Mouse (Mus musculus) stomach, embryonic 15.5 days (tissue): ENCODE data around the gene Anapc16. TPM values are rescaled to one million over a fixed set of nuclear protein-coding genes. Genes with fewer than 3 reads are reported as not detected.

Experiments used
- ATAC-seq: fragments of 200-750 bp; cut with Nextera tagmentation; 2 replicates; pipeline ENCODE4 v1.8.0; 2017; ENCODE audit warnings: low read depth, moderate number of reproducible peaks, moderate TSS enrichment; ENCODE audit not compliant: insufficient read depth, low FRiP score
- H3K27ac ChIP-seq: fragments of 300-500 bp; sonication (generic); 2 replicates; pipeline ENCODE4 v1.5.1; 2015; ENCODE audit warnings: mild to moderate bottlenecking, inconsistent platforms
- H3K27me3 ChIP-seq: fragments of 300-500 bp; sonication (generic); replicated peaks from 2 replicates; pipeline ENCODE4 v1.6.1; 2015; ENCODE audit warnings: inconsistent platforms
- H3K36me3 ChIP-seq: fragments of 300-500 bp; sonication (generic); 2 replicates; pipeline ENCODE4 v1.6.1; 2015; ENCODE audit warnings: inconsistent platforms
- H3K4me1 ChIP-seq: fragments of 300-500 bp; sonication (generic); 2 replicates; pipeline ENCODE4 v1.6.1; 2015; ENCODE audit warnings: inconsistent platforms
- H3K4me2 ChIP-seq: fragments of 300-500 bp; sonication (generic); 2 replicates; pipeline ENCODE4 v1.6.1; 2015; ENCODE audit warnings: mild to moderate bottlenecking, inconsistent platforms
- H3K4me3 ChIP-seq: fragments of 300-500 bp; sonication (generic); replicated peaks from 2 replicates; pipeline ENCODE4 v1.5.1; 2015; ENCODE audit warnings: inconsistent platforms
- H3K9ac ChIP-seq: fragments of 300-500 bp; sonication (generic); 2 replicates; pipeline ENCODE4 v1.6.1; 2015; ENCODE audit warnings: inconsistent platforms
- H3K9me3 ChIP-seq: fragments of 300-500 bp; sonication (generic); 2 replicates; pipeline ENCODE4 v1.6.1; 2016; ENCODE audit warnings: inconsistent platforms
- WGBS: fragments of 180-500 bp; shearing (Covaris S2); methylation state at CpG from one replicate; pipeline ENCODE4 v1.1.7; 2015; 5-methylcytosine and 5-hydroxymethylcytosine counted together
- polyA plus RNA-seq: library from polyadenylated mRNA; unstranded; fragments of >200 nt; fragmentation: Nextera tagmentation; extraction: Ambion mirVana; gene quantifications from 2 replicates; pipeline ENCODE4 v1.2.1, GENCODE M21; 2015

Anapc16 gene
- polyA plus RNA-seq, 1 experiment from 2014 or later: 107 TPM

DNA sequence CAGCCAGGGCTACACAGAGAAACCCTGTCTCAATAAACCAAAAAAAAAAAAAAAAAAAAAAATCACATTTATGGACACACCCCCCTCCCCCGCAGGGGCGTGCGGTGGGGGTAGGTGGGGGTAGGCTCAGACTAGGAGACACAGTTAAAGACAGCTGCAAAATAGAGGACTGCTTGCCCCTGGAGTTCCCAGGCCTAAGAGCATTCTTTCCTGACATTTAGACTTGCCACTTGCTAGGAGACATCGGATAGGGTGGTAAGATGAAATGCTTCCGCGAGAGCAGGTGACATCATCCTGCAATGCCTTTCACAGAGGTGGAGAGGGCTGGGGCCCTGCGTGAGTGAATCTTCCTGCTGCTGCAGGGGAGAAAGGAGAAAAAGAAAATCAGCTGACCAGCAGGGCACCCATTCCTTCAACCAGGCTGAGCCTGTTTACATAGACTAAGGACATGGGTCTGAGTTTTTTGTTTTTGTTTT, 49.3 kb downstream of the Anapc16 start:
- no peak overlapping the region for H3K4me3 ChIP-seq
- no peaks in the 10 kb centered on the region for H3K36me3 ChIP-seq
- WGBS: 19% methylated on average over 7 of the region's 7 CpGs
- H3K27me3 ChIP-seq: no peaks in the 10 kb centered on the region
- no peaks in the 10 kb centered on the region for H3K9me3 ChIP-seq
- H3K4me1 ChIP-seq: peaks cover 36% of the 10 kb centered on the region; the same call in 1 of the 2 replicates
- no peak for ATAC-seq
- no peak overlapping the region for H3K27ac ChIP-seq
- no peak overlapping the region for H3K4me2 ChIP-seq
- H3K9ac ChIP-seq: no peak overlapping the region

DNA sequence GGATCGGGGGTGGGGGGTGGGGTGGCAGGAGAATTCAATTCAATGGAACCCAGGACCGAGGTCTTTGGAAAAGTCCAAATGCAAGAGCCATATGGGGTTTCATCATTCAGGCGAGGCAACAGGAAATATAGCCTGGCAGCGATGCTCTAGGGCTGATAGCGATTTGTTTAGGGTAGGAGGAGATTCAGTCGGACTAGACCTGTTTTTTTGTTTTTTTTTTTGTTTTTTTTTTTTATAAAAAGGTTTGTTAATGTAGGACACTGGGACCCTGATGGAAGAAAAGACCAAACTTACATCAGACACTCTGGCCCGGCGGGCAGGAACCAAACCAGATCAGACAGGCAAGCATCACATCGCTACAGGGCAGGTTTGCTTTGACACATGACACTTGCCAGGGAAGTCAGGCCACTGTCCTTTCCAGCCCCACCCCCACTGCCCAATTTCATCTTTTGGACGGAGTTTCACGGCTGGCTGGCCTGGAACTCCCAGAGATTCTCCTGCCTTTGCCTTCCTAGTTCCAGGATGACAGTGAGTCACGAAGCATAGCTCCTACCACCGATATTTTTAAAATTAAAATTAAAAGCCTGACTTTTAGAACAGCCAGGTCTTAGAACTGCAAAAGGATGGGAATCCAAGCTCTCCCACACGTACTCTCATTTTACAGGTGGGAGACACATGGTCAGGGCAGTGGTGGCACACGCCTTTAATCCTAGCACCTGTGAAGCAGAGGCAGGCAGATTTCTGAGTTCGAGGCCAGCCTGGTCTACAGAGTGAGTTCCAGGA, 50.0 kb downstream of the Anapc16 start:
- Histone ChIP-seq H3K4me1 (peaks cover 31% of the 10 kb centered on the region; the same call in 1 of the 2 replicates), H3K27ac (peak overlapping the region; percentile 88; the same call in 1 of the 2 replicates), H3K9ac (peak overlapping the region; percentile 67; the same call in 1 of the 2 replicates), H3K36me3 (no peaks in the 10 kb centered on the region), H3K4me3 (peak overlapping the region; percentile 79), H3K9me3 (no peaks in the 10 kb centered on the region), H3K4me2 (peak overlapping the region; percentile 79), H3K27me3 (no peaks in the 10 kb centered on the region)
- WGBS: 29% methylated on average over 16 of the region's 16 CpGs
- no peak for ATAC-seq

DNA sequence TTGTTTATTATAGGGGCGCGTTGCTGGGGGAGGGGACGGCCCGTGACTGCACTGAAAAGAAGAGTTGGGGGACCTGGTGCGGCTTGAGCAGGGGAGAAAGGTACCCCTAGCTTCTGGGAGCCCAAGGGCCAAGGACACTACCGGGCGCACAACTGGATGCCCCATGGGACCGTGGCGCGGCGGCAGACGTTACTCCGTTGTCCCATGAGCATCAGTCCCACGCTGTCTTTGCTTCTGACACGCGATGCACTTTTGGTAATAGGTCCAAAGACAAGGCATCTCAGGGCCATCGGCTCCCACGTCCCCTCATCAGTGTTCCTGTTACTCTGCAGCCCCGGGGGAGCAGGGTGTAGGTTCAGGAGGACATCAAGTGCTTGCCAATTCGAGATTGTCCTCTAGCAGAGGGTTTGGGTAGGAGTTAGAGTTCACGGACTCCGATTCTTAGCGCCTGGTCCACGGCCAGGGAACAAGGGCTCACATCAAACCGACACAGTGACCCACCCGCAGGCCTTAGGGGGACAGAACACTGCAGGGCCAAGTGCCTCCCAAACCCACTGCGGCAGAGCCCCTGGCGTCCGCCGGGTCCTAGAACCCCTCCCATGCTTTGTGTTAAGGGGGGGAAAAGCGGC, 50.7 kb downstream of the Anapc16 start:
- H3K27ac ChIP-seq: peak overlapping the region; percentile 88
- H3K4me1 ChIP-seq: peaks cover 24% of the 10 kb centered on the region; the same call in 1 of the 2 replicates
- no peaks in the 10 kb centered on the region for H3K36me3 ChIP-seq
- peak overlapping the region; percentile 79 for H3K4me3 ChIP-seq
- H3K27me3 ChIP-seq: no peaks in the 10 kb centered on the region
- under 1% methylated on average over 31 of the region's 31 CpGs for WGBS
- H3K4me2 ChIP-seq: peak overlapping the region; percentile 79
- peak overlapping the region; percentile 67 for H3K9ac ChIP-seq
- no peaks in the 10 kb centered on the region for H3K9me3 ChIP-seq
- peak; percentile 13 for ATAC-seq

DNA sequence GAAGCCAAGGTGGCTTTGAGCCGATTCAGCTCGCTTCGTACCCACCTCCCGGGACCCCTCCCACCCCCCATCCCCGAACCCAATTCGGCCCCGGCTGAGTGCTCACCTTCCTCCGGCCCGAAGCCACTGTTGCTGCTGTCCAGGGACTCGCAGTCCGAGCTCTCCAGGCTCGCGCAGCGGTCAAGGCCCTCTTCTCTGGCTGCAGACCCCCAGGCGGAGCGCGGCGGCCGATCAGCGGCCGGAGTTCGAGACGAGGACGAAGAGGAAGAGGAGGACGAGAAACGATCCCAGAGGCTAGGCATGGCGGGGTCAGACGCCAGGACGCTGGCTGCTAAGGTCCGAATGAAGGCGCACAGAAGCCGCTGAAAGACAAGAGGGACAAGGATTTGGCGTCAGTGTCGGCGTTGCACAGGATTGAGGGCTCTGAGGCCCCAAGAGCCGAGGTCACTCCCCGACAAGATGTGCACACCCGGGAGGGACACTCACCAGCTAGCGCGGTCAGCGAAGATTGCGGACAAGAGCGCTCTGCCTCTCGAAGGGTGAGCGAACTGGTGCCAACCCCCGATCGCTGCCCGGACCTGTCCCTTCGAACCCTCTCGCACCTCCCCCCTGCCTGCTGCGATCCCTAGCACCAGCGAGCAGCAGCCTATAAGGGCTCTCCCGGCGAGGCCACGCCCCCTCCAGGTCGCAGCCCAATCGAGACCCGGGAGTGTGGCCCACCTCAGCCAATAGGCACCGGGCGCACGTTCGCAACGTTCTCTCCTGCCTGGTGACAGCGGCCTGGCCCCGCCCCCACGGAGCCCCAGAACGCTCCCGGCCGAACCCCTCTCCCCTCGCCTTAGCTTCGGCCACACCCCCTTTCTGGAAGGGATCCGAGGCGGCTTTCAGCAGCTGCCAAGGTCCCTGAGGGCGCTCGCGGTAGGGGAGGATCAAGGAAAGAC, 51.5 kb downstream of the Anapc16 start, which contains the start of gene Ddit4:
TSS of gene Ddit4 (minus strand) at position 624 of the 941 bp plus-strand sequence.
- Histone ChIP-seq H3K4me1 (peaks cover 21% of the 10 kb centered on the region; the same call in 1 of the 2 replicates), H3K4me3 (peak within 1 kb of the TSS; percentile 79), H3K9me3 (no peaks in the 10 kb centered on the region), H3K27ac (peak within 1 kb of the TSS; percentile 93), H3K27me3 (no peaks in the 10 kb centered on the region), H3K9ac (peak within 1 kb of the TSS; percentile 87), H3K4me2 (peak within 1 kb of the TSS; percentile 79), H3K36me3 (no peaks in the 10 kb centered on the region)
- WGBS: under 1% methylated on average over 74 of the region's 76 CpGs
- ATAC-seq: peak; percentile 96

DNA sequence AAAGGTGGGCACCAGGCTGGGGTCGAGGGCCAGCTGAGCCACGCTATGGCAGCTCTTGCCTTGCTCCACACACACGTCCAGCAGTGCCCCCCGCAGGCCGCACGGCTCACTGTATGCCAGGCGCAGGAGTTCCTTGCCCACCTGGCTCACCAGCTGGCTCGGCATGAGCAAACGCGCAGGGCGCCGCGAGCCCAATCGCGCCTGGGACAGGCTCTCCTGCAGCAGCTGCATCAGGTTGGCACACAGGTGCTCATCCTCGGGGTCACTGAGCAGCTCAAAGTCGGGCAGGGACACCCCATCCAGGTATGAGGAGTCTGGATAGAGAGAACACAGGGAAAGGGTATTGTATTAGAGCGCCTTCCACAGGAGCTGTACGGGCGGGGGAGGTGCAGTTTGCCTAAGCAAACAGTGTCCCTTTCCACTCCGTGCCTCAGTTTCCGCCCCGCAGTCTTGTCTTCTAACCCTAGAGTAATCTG, 52.2 kb downstream of the Anapc16 start:
- H3K27ac ChIP-seq: peak overlapping the region; percentile 93
- H3K27me3 ChIP-seq: no peaks in the 10 kb centered on the region
- H3K4me3 ChIP-seq: peak overlapping the region; percentile 79
- peak overlapping the region; percentile 79 for H3K4me2 ChIP-seq
- H3K9ac ChIP-seq: peak overlapping the region; percentile 87
- H3K4me1 ChIP-seq: peaks cover 21% of the 10 kb centered on the region; the same call in 1 of the 2 replicates
- peak; percentile 16; the same call in 1 of the 2 replicates for ATAC-seq
- no peaks in the 10 kb centered on the region for H3K36me3 ChIP-seq
- under 1% methylated on average over 23 of the region's 23 CpGs for WGBS
- H3K9me3 ChIP-seq: no peaks in the 10 kb centered on the region

DNA sequence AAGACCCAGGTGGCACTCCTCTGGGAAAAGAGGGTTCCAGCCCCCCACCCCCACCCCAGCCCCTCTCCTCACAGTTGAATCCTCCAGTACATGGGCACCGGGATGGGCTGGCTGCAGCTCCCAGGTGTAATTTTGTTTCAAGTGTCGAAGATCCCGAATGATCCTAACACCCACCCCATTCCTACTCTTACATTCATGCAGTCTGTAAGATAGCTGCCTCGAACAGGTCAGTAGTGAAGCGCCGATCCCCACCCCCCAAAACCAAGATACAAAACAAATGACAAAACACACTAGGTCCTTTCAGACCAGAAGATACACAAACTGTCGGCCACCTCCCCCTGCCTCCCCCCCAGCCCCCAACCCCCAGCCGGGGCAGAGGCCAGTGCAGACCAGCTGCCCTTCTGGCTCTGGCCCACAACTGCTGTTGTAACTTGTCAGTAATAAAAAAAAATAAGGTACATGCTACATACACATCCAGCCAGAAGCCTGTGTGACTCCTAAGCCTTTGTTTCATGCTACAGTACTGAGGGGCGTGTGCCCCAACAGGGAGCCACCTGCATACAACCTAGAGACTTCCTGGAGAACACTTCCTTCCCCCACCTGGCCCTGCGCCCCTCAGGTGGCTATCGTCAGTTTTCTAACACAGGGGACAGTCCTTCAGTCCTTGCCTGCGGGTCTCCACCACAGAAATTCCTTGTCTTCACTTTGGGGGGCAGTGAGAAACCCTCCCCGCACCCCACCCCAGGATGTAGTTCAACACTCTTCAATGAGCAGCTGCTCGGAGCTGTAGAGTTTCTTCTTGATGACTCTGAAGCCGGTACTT, 52.9 kb downstream of the Anapc16 start:
- Histone ChIP-seq H3K9ac (peak overlapping the region; percentile 87; the same call in 1 of the 2 replicates), H3K36me3 (no peaks in the 10 kb centered on the region), H3K9me3 (no peaks in the 10 kb centered on the region), H3K4me2 (peak overlapping the region; percentile 79), H3K27ac (peak overlapping the region; percentile 93), H3K4me1 (peaks cover 21% of the 10 kb centered on the region; the same call in 1 of the 2 replicates), H3K27me3 (no peaks in the 10 kb centered on the region), H3K4me3 (peak overlapping the region; percentile 79)
- WGBS: 40% methylated on average over 15 of the region's 15 CpGs
- no peak for ATAC-seq

DNA sequence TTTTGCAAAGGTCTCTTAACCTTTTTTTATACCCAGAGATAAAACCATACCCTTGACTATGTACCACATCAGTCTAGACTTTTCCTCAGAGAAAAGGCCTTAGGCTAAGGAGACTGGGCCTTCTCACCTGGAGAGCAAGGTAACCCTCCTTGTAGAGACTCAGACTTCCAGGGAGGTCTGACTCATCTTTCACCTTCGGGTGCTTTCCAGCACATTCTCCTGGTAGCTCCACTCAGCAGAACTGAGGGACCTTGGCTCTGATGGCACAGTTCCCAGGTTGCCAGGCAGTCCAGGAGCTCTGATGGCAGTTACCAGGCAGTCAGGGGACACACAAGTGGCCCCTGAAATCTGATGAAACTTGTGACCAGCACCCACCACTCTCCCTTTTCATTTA, 53.7 kb downstream of the Anapc16 start:
- no peaks in the 10 kb centered on the region for H3K36me3 ChIP-seq
- H3K4me1 ChIP-seq: peaks cover 21% of the 10 kb centered on the region; the same call in 1 of the 2 replicates
- H3K4me2 ChIP-seq: peak overlapping the region; percentile 79
- H3K9me3 ChIP-seq: no peaks in the 10 kb centered on the region
- 57% methylated on average over 1 of the region's 1 CpGs for WGBS
- peak overlapping the region; percentile 79 for H3K4me3 ChIP-seq
- H3K27me3 ChIP-seq: no peaks in the 10 kb centered on the region
- no peak for ATAC-seq
- no peak overlapping the region for H3K9ac ChIP-seq
- peak overlapping the region; percentile 93 for H3K27ac ChIP-seq

DNA sequence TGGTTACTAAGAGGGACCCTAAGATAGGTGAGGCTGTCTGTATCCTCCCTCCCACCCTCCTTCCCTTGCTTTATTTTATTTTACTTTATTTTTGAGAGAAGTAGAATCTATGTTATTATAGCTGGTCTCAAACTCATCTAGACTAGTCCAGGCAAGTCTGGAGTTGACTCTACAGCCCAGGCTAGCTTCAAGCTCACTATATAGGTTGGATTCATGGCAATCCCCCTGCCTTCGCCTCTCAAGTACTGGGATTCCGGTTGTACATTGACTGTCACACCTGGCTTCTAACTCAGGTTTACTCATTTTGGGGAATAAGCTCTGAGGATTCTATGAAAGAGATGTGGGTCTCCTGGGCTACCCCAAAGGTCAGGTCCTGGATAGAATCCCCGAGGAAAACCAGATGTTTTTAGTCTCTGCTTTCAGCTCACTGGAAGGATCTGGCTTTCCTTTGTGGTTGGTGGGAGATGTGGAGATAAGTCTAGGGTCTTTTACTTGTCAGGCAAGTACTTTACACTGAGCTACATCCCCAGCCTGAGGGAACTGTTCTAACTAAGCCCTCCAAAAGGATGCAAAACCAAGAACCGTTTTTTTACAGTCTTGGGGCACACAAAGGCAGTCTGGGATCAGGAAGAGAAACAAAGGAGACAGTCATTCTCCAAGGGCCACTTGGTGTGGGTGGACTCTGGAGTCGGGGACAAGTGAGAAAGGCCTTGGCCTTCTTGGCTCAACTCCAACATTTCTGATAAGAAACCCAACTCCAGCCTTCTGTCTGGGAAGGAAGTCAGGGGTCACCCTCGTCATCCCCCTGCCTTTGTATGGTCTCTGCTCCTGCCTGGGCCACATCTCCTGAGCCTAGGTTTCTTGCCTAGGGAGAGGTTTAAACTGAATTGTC, 54.3 kb downstream of the Anapc16 start:
- Histone ChIP-seq H3K9me3 (no peaks in the 10 kb centered on the region), H3K9ac (no peak overlapping the region), H3K4me3 (no peak overlapping the region), H3K4me1 (peaks cover 25% of the 10 kb centered on the region; the same call in 1 of the 2 replicates), H3K27ac (peak overlapping the region; percentile 93), H3K36me3 (no peaks in the 10 kb centered on the region), H3K27me3 (no peaks in the 10 kb centered on the region), H3K4me2 (peak overlapping the region; percentile 79)
- no peak for ATAC-seq
- 45% methylated on average over 6 of the region's 6 CpGs for WGBS

DNA sequence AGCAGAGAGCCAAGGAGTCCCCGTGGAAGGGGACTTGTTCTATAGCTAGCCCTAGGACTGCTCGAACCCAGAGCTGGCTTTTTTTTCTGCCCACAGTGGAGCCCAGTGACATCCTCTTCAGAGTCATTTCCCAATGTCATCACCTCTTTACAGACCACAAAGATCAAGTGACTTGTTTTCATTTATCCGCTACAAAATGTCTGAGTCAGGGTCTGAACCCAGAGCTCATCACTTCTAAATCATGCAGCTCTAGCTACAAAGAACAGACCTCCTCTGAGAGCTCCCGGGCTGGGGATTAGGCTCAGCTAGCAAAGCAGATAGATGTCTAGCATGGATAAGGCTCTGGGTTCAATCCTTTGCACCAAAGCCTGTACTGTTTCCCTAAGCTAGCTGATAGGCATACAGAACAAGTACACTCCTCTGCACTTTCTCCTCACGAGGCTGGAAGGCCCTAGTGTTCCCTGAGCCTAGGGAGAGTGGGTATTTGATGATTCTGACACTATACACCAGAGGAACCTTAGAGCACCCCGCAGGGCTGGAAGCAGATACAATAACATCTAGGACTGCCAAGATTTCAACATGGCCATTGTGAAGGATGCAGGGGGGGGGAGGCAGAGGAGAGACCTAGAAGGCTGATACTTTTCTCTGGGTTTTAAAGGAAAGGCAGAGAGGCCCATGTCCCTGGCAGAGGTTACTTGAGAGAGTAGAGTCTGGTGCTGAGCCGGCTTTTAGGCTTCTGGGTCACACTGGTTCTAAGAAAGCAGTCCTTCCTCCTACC, 55.5 kb downstream of the Anapc16 start:
- no peak overlapping the region for H3K9ac ChIP-seq
- H3K36me3 ChIP-seq: no peaks in the 10 kb centered on the region
- no peak overlapping the region for H3K4me3 ChIP-seq
- no peak for ATAC-seq
- no peaks in the 10 kb centered on the region for H3K27me3 ChIP-seq
- peaks cover 30% of the 10 kb centered on the region for H3K4me1 ChIP-seq
- H3K9me3 ChIP-seq: no peaks in the 10 kb centered on the region
- 56% methylated on average over 7 of the region's 7 CpGs for WGBS
- no peak overlapping the region for H3K27ac ChIP-seq
- no peak overlapping the region for H3K4me2 ChIP-seq
